9 mouse cellular contexts compared by ENCODE assay signal in genomic region chr1:62966885-62967284, GRCm38 (mm10).
DNase-seq lines count a peak whose midpoint lies in the region; ATAC-seq and TF ChIP-seq lines count a peak whose summit lies in the region.
"Had no signal": no experiment of that assay in that cellular context is flagged by ENCODE, and none has a peak within 500 bp of the region (broad histone marks: within the 10 kb centered on the region; RNA-seq: fewer than 3 reads in every experiment).

No protein-coding gene starts in this region.

- no peaks in the 10 kb centered on the region for H3K36me3 ChIP-seq in kidney, embryonic 15.5 days
- H3K36me3 ChIP-seq in ES-E14 (ENCODE audit: control insufficient read depth, insufficient read depth, low read length, poor library complexity, severe bottlenecking), result no peaks in the 10 kb centered on the region
- H3K36me3 ChIP-seq: embryonic facial prominence, embryonic 13.5 days had no signal

- H3K9ac ChIP-seq in kidney, embryonic 15.5 days, result no peak overlapping the region
- no peak overlapping the region for H3K9ac ChIP-seq in ES-E14 (ENCODE audit: insufficient read depth, low read depth, low read length, poor library complexity, severe bottlenecking)
- H3K9ac ChIP-seq: embryonic facial prominence, embryonic 13.5 days had no signal

- no peaks in the 10 kb centered on the region for H3K9me3 ChIP-seq in kidney, embryonic 15.5 days (replicated peaks)
- no peaks in the 10 kb centered on the region for H3K9me3 ChIP-seq in ES-E14 (ENCODE audit: control insufficient read depth, insufficient read depth, low read depth, low read length)
- H3K9me3 ChIP-seq: embryonic facial prominence, embryonic 13.5 days; megakaryocyte, embryonic 14.5 days had no signal

- no peak overlapping the region for H3K27ac ChIP-seq in kidney, embryonic 15.5 days
- no peak overlapping the region for H3K27ac ChIP-seq in ES-E14 (ENCODE audit: insufficient read depth, low read depth, low read length, poor library complexity, severe bottlenecking)
- H3K27ac ChIP-seq: embryonic facial prominence, embryonic 13.5 days had no signal

- no peak for ATAC-seq in kidney, embryonic 15.5 days (replicated peaks; ENCODE audit: low FRiP score)

- 0 out of 2 replicates have a peak overlapping the region, but pooled peaks have one; percentile 25 for H3K4me2 ChIP-seq in kidney, embryonic 15.5 days
- H3K4me2 ChIP-seq: embryonic facial prominence, embryonic 13.5 days had no signal

- H3K27me3 ChIP-seq in kidney, embryonic 15.5 days, result peaks cover 2% of the 10 kb centered on the region; the same call in 1 of the 2 replicates

- 34% methylated on average over 5 of the region's 5 CpGs for WGBS in kidney, embryonic 15.5 days

- 0 out of 2 replicates have a peak, but pooled peaks cover 3% of the 10 kb centered on the region for H3K4me1 ChIP-seq in kidney, embryonic 15.5 days
- H3K4me1 ChIP-seq in ES-E14 (ENCODE audit: control insufficient read depth in 2 of 2, insufficient read depth in 2 of 2, low read length in 2 of 2, poor library complexity in 1 of 2), result no peaks in the 10 kb centered on the region
- H3K4me1 ChIP-seq: megakaryocyte, embryonic 14.5 days had no signal

- no peak overlapping the region for H3K4me3 ChIP-seq in kidney, embryonic 15.5 days (replicated peaks)
- no peak overlapping the region for H3K4me3 ChIP-seq in ES-E14 (ENCODE audit: insufficient read depth in 1 of 2, low read depth in 1 of 2, low read length in 2 of 2, poor library complexity in 1 of 2, severe bottlenecking in 1 of 2)
- H3K4me3 ChIP-seq: embryonic facial prominence, embryonic 13.5 days; megakaryocyte, embryonic 14.5 days had no signal

- in situ Hi-C loops in ES-E14 (cut with MboI; ENCODE audit: low sequenced_read_pairs in 2 of 2, unreplicated experiment in 2 of 2), result no loop called here

- DNase-seq in kidney, adult 18-20 months, result no peak
- peak; percentile 66 for DNase-seq in ES-E14 (ENCODE audit: low read depth, low spot score)
- peak; percentile 15 for DNase-seq in c-Kit-positive CD71-positive TER-119-positive erythroid progenitor cells, embryonic 14.5 days (ENCODE audit: low spot score)
- DNase-seq in lung, postnatal 10 days, result peak; percentile 55
- DNase-seq in adrenal gland, adult 18-20 months (ENCODE audit: low spot score in 2 of 2), result no peak
- DNase-seq in layer of hippocampus, postnatal 36 days, result no peak

TF ChIP-seq in ES-E14, 5 proteins besides CTCF, POLR2A, EP300 and RAD21:
- 0 out of 2 replicates have a peak, but pooled peaks have one; percentile 50 for TF ChIP-seq ZNF384 (IDR thresholded peaks at IDR 0.05; ENCODE audit: low read depth, low read length)
- TF ChIP-seq HCFC1 (IDR thresholded peaks at IDR 0.05; ENCODE audit: borderline replicate concordance, insufficient read depth, low read length), result no peak
TF ChIP-seq in ES-E14: peak in this region for 1.

Comparison
In these comparisons a context has a peak if more than half of its experiments do, and no peak if none do; other contexts are left out.
1. DNase-seq: peak in ES-E14 (single experiment), c-Kit-positive CD71-positive TER-119-positive erythroid progenitor cells, embryonic 14.5 days (single experiment) and lung, postnatal 10 days (single experiment); none in kidney, adult 18-20 months (single experiment), adrenal gland, adult 18-20 months (0 of 2) and layer of hippocampus, postnatal 36 days (0 of 2).